Mouse (Mus musculus): ENCODE measurements at regions not wholly inside any gene's neighbourhood (a gene's known extent, or its start where the extent isn't known, plus 50 kb on each side); places are given as distances from the start of the nearest gene placed in this dataset.
"Not testable (repeated sequence)": the region's sequence is repeated elsewhere in the genome, so short reads cannot be mapped to it uniquely, and the experiment has no call there.

- no peak for DNase-seq (ENCODE audit: low read depth)
Measured at GRCm38 (mm10) chr16:30686536-30686935, 87.0 kb downstream of the Fam43a start.

- no peak for DNase-seq (ENCODE audit: low read depth)
Measured at GRCm38 (mm10) chr16:30687225-30687624, 87.7 kb downstream of the Fam43a start.

- DNase-seq (ENCODE audit: low read depth): no peak
Measured at GRCm38 (mm10) chr16:30687682-30688081, 88.2 kb downstream of the Fam43a start.

- no peak for DNase-seq (ENCODE audit: low read depth)
Measured at GRCm38 (mm10) chr16:30690531-30690930, 91.0 kb downstream of the Fam43a start.

GRCm38 (mm10) chr16:30691964-30692363 is 92.4 kb downstream of the Fam43a start:
- DNase-seq (ENCODE audit: low read depth): no peak

- DNase-seq (ENCODE audit: low read depth): no peak
Measured at GRCm38 (mm10) chr16:30692541-30693141, 93.1 kb downstream of the Fam43a start.

- no peak for DNase-seq (ENCODE audit: low read depth)
Measured at GRCm38 (mm10) chr16:30693206-30693605, 93.7 kb downstream of the Fam43a start.

- no peak for DNase-seq (ENCODE audit: low read depth)
Measured at GRCm38 (mm10) chr16:30693839-30694527, 94.5 kb downstream of the Fam43a start.

- DNase-seq (ENCODE audit: low read depth): peak; percentile 8
Measured at GRCm38 (mm10) chr16:30695691-30696090, 96.2 kb downstream of the Fam43a start.

GRCm38 (mm10) chr16:30697209-30697608 is 97.7 kb downstream of the Fam43a start:
- no peak for DNase-seq (ENCODE audit: low read depth)

GRCm38 (mm10) chr16:30697806-30698205 is 98.3 kb downstream of the Fam43a start:
- DNase-seq (ENCODE audit: low read depth): no peak

GRCm38 (mm10) chr16:30703831-30704230 is 104.3 kb downstream of the Fam43a start:
- DNase-seq (ENCODE audit: low read depth): no peak

GRCm38 (mm10) chr16:30709501-30709900 is 110.0 kb downstream of the Fam43a start:
- no peak for DNase-seq (ENCODE audit: low read depth)

GRCm38 (mm10) chr16:30709975-30710374 is 110.5 kb downstream of the Fam43a start:
- no peak for DNase-seq (ENCODE audit: low read depth)

- no peak for DNase-seq (ENCODE audit: low read depth)
Measured at GRCm38 (mm10) chr16:30712570-30712969, 113.0 kb downstream of the Fam43a start.

GRCm38 (mm10) chr16:30717577-30717976 is 118.1 kb downstream of the Fam43a start:
- not testable (repeated sequence) for DNase-seq (ENCODE audit: low read depth)

GRCm38 (mm10) chr16:30720791-30721190 is 121.3 kb downstream of the Fam43a start:
- no peak for DNase-seq (ENCODE audit: low read depth)

- no peak for DNase-seq (ENCODE audit: low read depth)
Measured at GRCm38 (mm10) chr16:30721223-30721622, 121.7 kb downstream of the Fam43a start.

- no peak for DNase-seq (ENCODE audit: low read depth)
Measured at GRCm38 (mm10) chr16:30722372-30722771, 122.8 kb downstream of the Fam43a start.

- no peak for DNase-seq (ENCODE audit: low read depth)
Measured at GRCm38 (mm10) chr16:30724591-30724990, 125.1 kb downstream of the Fam43a start.

- DNase-seq (ENCODE audit: low read depth): no peak
Measured at GRCm38 (mm10) chr16:30732770-30733415, 133.4 kb downstream of the Fam43a start.

GRCm38 (mm10) chr16:30733478-30733877 is 134.0 kb downstream of the Fam43a start:
- no peak for DNase-seq (ENCODE audit: low read depth)

- DNase-seq (ENCODE audit: low read depth): no peak
Measured at GRCm38 (mm10) chr16:30735360-30735759, 135.8 kb downstream of the Fam43a start.
